ENCODE assay signal across 9 mouse cellular contexts in the genomic region with DNA sequence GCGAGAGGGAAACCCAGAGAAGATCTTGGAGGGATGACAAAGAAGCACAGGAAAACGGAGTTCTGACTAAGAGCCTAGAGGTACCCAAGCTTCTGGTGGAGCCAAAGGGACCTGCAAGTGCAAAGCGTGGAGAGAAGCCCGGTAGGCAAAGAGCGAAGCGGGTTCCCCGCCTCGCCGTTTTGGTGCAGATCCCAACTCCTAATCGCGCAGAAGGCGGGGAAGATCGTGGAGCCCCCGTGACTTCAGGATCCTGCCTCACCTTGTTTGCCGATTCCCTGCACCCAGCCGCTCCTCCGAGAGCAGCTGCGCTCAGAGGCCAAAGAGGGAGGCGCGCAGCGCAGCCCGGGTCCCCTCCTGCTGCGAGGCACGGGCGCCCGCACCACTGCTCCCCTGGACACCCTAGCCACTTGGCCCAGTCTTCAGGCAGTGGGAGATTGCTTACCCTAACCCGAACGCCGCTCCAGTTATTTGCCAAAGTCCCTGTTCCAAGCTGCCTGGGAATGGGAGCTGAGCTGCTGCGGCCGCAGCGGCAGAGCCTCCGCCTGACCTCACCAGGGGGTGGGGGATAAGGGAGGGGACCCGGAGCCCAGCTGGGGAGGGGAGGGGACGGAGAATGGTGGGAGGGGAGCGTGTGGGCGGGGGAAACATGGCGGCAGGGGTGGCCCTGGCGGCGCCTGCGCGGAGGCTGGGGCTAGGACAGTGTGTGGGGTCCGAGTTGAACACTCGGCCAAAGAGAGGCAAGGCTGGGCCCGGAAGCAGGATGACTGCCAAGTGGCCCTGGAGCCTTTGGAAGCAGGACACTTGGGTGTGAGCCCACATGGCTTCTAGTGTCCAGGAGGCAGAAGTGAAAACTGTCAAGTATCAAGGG. TPM values are rescaled to one million over a fixed set of nuclear protein-coding genes. Genes with fewer than 3 reads are reported as not detected.
DNase-seq lines count a peak whose midpoint lies in the region; ATAC-seq and TF ChIP-seq lines count a peak whose summit lies in the region.
"Had no signal": no experiment of that assay in that cellular context is flagged by ENCODE, and none has a peak within 500 bp of the region (broad histone marks: within the 10 kb centered on the region; RNA-seq: fewer than 3 reads in every experiment).

Klhl13 (minus strand) TSS at position 569 of the 868 bp plus-strand sequence.

- no peak for TF ChIP-seq CTCF in lung, adult 2 months (IDR thresholded peaks at IDR 0.05; ENCODE audit: insufficient read depth, low read length)

- peak; percentile 32; the same call in 1 of the 2 replicates for TF ChIP-seq POLR2A in lung, adult 2 months (IDR thresholded peaks at IDR 0.05; ENCODE audit: borderline replicate concordance, extremely low read depth, low read depth, low read length)

- H3K4me1 ChIP-seq in lung, adult 2 months (ENCODE audit: control insufficient read depth, insufficient read depth, low read length) = no peaks in the 10 kb centered on the region

- H3K4me3 ChIP-seq in lung, adult 2 months (replicated peaks; ENCODE audit: extremely low read depth, low read depth, low read length) = peak within 1 kb of the TSS; percentile 60

- peak; percentile 65 for DNase-seq in R1 (ENCODE audit: low read depth, low spot score)
- DNase-seq in cerebellum, postnatal 10 days = peak; percentile 61 to 78
- DNase-seq in frontal cortex, postnatal 10 days (ENCODE audit: low spot score in 2 of 2) = peak; percentile 4 to 36
- peak; percentile 16 for DNase-seq in layer of hippocampus, adult 9-11 months
- DNase-seq in lung, adult 2 months = peak; percentile 42
- DNase-seq in ovary, postnatal 36 days (ENCODE audit: low spot score) = peak; percentile 67

- ATAC-seq in hematopoietic stem cell, adult 5-6 weeks (replicated peaks in 1 of 2; ENCODE audit: insufficient read depth in 1 of 2, low FRiP score in 2 of 2, low TSS enrichment in 1 of 2, low read depth in 1 of 2, poor library complexity in 2 of 2, severe bottlenecking in 2 of 2) = peak; percentile 29 to 32; a peak in 3 of 4 replicates
- no peak for ATAC-seq in inflammation-experienced regulatory T-cells, adult 6 months

- WGBS in lung, adult 2 months = 12% methylated on average over 44 of the region's 45 CpGs

RNA-seq across cellular contexts. Expression of gene Klhl13, which starts in this region (rescaled TPM):
- total RNA-seq in hematopoietic stem cell, adult 5-6 weeks (2017) = 0.10 and 0.56 TPM in 2 replicates
- 4.4 and 9.2 TPM in 2 replicates for polyA plus RNA-seq in lung, adult 2 months (2012; rRNA removed)
- polyA plus RNA-seq in inflammation-experienced regulatory T-cells, adult 6 months (2017; shearing (Covaris generic)) = not detected
- total RNA-seq: MEL had no signal

Comparison
In these comparisons a context has a peak if more than half of its experiments do, and no peak if none do; other contexts are left out.
1. Peak in ATAC-seq in hematopoietic stem cell, adult 5-6 weeks; RNA of the gene not detected or under 1 TPM.
2. DNase-seq: peak in every context shown above with its lines; median percentile 70 in cerebellum, postnatal 10 days; 67 in ovary, postnatal 36 days; 65 in R1; 42 in lung, adult 2 months; 20 in frontal cortex, postnatal 10 days; 16 in layer of hippocampus, adult 9-11 months.